Mouse (Mus musculus) heart, embryonic 16.5 days (tissue): Measurements from ENCODE around the gene Arpc4. TPM values are rescaled to one million over a fixed set of nuclear protein-coding genes. Genes with fewer than 3 reads are reported as not detected.

Source experiments
- ATAC-seq: fragments of 200-750 bp; cut with Nextera tagmentation; replicated peaks from 2 replicates; pipeline ENCODE4 v1.8.0; 2017; ENCODE audit warnings: moderate number of reproducible peaks; ENCODE audit not compliant: insufficient read depth, low FRiP score; ENCODE audit errors: extremely low read depth
- H3K27ac ChIP-seq: fragments of 300-500 bp; sonication (generic); 2 replicates; pipeline ENCODE4 v1.5.1; 2014; ENCODE audit warnings: mild to moderate bottlenecking, low read length, control low read depth, moderate library complexity
- H3K27me3 ChIP-seq: fragments of 300-500 bp; sonication (generic); 2 replicates; pipeline ENCODE4 v1.6.1; 2014; ENCODE audit warnings: low read length, mixed read lengths; ENCODE audit not compliant: control insufficient read depth, insufficient read depth
- H3K36me3 ChIP-seq: fragments of 300-500 bp; sonication (generic); 2 replicates; pipeline ENCODE4 v1.6.1; 2014; ENCODE audit not compliant: control insufficient read depth, insufficient read depth
- H3K4me1 ChIP-seq: fragments of 300-500 bp; sonication (generic); 2 replicates; pipeline ENCODE4 v1.6.1; 2014; ENCODE audit warnings: low read length, mixed read lengths; ENCODE audit not compliant: control insufficient read depth, insufficient read depth
- H3K4me2 ChIP-seq: fragments of 300-500 bp; sonication (generic); 2 replicates; pipeline ENCODE4 v1.6.1; 2014; ENCODE audit warnings: low read depth, mild to moderate bottlenecking, control low read depth, low read length
- H3K4me3 ChIP-seq: fragments of 300-500 bp; sonication (generic); 2 replicates; pipeline ENCODE4 v1.5.1; 2014; ENCODE audit warnings: mild to moderate bottlenecking, control low read depth, low read length
- H3K9ac ChIP-seq: fragments of 300-500 bp; sonication (generic); 2 replicates; pipeline ENCODE4 v1.6.1; 2014; ENCODE audit warnings: low read length, control low read depth
- H3K9me3 ChIP-seq: fragments of 300-500 bp; sonication (generic); replicated peaks from 2 replicates; pipeline ENCODE4 v1.6.1; 2016; ENCODE audit warnings: low read length; ENCODE audit not compliant: control insufficient read depth
- WGBS: fragments of 180-500 bp; shearing (Covaris S2); extraction: QIAGEN DNeasy Blood & Tissue Kit; methylation state at CpG from one replicate; pipeline ENCODE4 v1.1.7; 2014; 5-methylcytosine and 5-hydroxymethylcytosine counted together
- microRNA-seq: library from miRNA; unstranded; fragments of <30 nt; microRNA quantifications from one replicate; pipeline ENCODE4, GENCODE M21; 2017
- polyA plus RNA-seq: library from polyadenylated mRNA; unstranded; fragments of >200 nt; fragmentation: Nextera tagmentation; extraction: Ambion mirVana; gene quantifications from 2 replicates; pipeline ENCODE4 v1.2.1, GENCODE M21; 2015

Gene Arpc4
- polyA plus RNA-seq, 1 experiment from 2014 or later: 250 TPM

DNA sequence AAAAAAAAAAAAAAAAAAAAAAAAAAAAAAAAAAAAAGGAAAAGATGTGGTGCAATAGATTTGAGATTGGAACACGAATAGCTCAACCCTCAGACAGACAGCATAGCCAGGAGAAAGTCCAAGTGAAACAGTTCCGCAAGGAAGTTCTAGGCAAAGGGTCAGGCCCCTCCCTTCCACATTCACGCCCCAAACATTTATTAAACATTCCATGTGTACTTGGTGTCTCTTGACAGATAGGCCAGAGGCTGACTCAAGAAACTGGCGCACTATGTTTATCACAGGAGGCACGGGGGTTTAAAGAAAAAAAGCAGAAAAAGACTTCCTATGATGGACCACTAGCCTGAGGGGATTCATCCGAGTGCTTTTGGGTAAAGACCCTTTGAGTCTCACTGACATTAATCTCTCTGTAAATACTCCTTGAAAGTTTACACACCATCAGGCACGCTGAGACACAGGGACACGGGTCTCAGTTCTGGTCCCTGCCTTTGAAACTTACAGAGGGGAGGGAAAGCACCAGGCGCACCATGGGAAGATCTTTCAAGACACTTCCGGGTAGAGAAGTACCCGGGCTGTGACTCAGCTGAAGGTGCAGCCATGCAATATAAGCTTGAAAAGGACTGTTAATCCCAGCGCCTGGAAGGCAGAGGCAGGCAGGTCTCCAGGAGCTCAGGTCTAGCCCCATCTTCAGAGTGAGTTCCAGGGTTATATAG lies 61.0 kb downstream of the Arpc4 start:
- no peaks in the 10 kb centered on the region for H3K27me3 ChIP-seq
- H3K4me3 ChIP-seq: no peak overlapping the region
- H3K4me1 ChIP-seq: peaks cover 9% of the 10 kb centered on the region
- no peaks in the 10 kb centered on the region for H3K9me3 ChIP-seq
- H3K36me3 ChIP-seq: no peaks in the 10 kb centered on the region
- no peak for ATAC-seq
- H3K27ac ChIP-seq: no peak overlapping the region
- whole genome bisulfite sequencing: 49% methylated on average over 12 of the region's 12 CpGs
- no peak overlapping the region for H3K4me2 ChIP-seq
- H3K9ac ChIP-seq: no peak overlapping the region

Small RNA genes lying within 50 kb of the gene (microRNA-seq; reads per million reads assigned to microRNA genes)
- gene Gm24387: not detected

Other genes with a start within 250 kb of the Arpc4 start
- gene Lhfpl4, start 182.7 kb upstream of the Arpc4 start, polyA plus RNA-seq: 0.35 and 0.37 TPM in 2 replicates
- 23.1 and 26.1 TPM in 2 replicates for gene Mtmr14, start 140.3 kb upstream of the Arpc4 start, polyA plus RNA-seq
- 0.11 TPM in 1 of 2 replicates, not detected in the other for gene Cpne9, start 95.8 kb upstream of the Arpc4 start, polyA plus RNA-seq
- gene Brpf1, start 71.0 kb upstream of the Arpc4 start, polyA plus RNA-seq: 11.6 and 12.3 TPM in 2 replicates
- gene Ogg1, start 51.1 kb upstream of the Arpc4 start, polyA plus RNA-seq: 8.1 and 9.9 TPM in 2 replicates
- gene Camk1, start 34.1 kb upstream of the Arpc4 start, polyA plus RNA-seq: 117 and 122 TPM in 2 replicates
- gene Tada3, start 232 bp upstream of the Arpc4 start, polyA plus RNA-seq: 40.3 and 41.1 TPM in 2 replicates
- 2.3 and 3.0 TPM in 2 replicates for gene Ttll3, start 11.1 kb downstream of the Arpc4 start, polyA plus RNA-seq
- 14.2 and 15.0 TPM in 2 replicates for gene Rpusd3, start 41.2 kb downstream of the Arpc4 start, polyA plus RNA-seq
- gene Cidec, start 57.6 kb downstream of the Arpc4 start, polyA plus RNA-seq: 0.29 TPM in 1 of 2 replicates, not detected in the other
- 64.5 and 65.2 TPM in 2 replicates for gene Jagn1, start 64.5 kb downstream of the Arpc4 start, polyA plus RNA-seq
- 1.8 and 3.1 TPM in 2 replicates for gene Il17re, start 80.4 kb downstream of the Arpc4 start, polyA plus RNA-seq
- gene Il17rc, start 93.3 kb downstream of the Arpc4 start, polyA plus RNA-seq: 15.5 and 16.1 TPM in 2 replicates
- gene Creld1, start 105.2 kb downstream of the Arpc4 start, polyA plus RNA-seq: 44.8 and 46.8 TPM in 2 replicates
- 0.26 and 0.29 TPM in 2 replicates for gene Prrt3, start 123.8 kb downstream of the Arpc4 start, polyA plus RNA-seq
- gene Emc3, start 153.5 kb downstream of the Arpc4 start, polyA plus RNA-seq: 89.7 and 94.5 TPM in 2 replicates
- 8.3 and 8.4 TPM in 2 replicates for gene Fancd2, start 153.6 kb downstream of the Arpc4 start, polyA plus RNA-seq
- 0.30 TPM in 1 of 2 replicates, not detected in the other for gene Fancd2os, start 222.6 kb downstream of the Arpc4 start, polyA plus RNA-seq
- 164 and 178 TPM in 2 replicates for gene Brk1, start 226.7 kb downstream of the Arpc4 start, polyA plus RNA-seq
- gene Vhl, start 245.8 kb downstream of the Arpc4 start, polyA plus RNA-seq: 28.8 and 29.4 TPM in 2 replicates